Mouse (Mus musculus): ENCODE measurements around the gene Gon7.

DNA sequence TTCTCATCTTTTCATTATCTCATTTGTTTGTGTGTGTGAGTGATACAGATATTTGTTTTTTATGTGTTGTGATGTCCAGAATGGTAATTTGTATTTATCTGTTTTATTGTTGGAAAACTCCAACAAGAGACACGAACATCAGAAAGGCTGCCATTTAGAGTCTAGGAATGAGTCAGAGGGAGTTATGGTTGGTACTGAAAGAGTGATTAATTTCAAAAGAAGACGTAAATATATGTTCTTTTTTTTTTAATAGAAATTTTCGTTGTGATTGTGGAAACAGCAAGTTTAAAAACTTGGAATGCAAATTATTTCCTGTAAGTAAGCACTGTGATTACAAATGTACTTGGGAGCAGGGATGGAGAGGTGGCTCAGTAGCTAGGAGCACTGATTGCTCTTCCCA, 4.1 kb upstream of the Gon7 start:
- TF ChIP-seq CTCF (IDR thresholded peaks at IDR 0.05; ENCODE audit: borderline replicate concordance, insufficient read depth, low read depth, low read length) (no peak), POLR2A (IDR thresholded peaks at IDR 0.05; ENCODE audit: borderline replicate concordance, insufficient read depth, low read length) (no peak)
